Mouse (Mus musculus) heart, postnatal 25 days (tissue): ENCODE measurements at regions not wholly inside any gene's neighbourhood (a gene's known extent, or its start where the extent isn't known, plus 50 kb on each side); places are given as distances from the start of the nearest gene placed in this dataset.

Experiments
- DNase-seq: peaks from one replicate; pipeline ENCODE4 v3.0.0; 2022; ENCODE audit warnings: low spot score
- intact Hi-C: fragments of 180-260 bp; cut with DNase I; formaldehyde crosslinking; loops from one replicate; pipeline ENCODE4 v1.15.1; 2025

DNA sequence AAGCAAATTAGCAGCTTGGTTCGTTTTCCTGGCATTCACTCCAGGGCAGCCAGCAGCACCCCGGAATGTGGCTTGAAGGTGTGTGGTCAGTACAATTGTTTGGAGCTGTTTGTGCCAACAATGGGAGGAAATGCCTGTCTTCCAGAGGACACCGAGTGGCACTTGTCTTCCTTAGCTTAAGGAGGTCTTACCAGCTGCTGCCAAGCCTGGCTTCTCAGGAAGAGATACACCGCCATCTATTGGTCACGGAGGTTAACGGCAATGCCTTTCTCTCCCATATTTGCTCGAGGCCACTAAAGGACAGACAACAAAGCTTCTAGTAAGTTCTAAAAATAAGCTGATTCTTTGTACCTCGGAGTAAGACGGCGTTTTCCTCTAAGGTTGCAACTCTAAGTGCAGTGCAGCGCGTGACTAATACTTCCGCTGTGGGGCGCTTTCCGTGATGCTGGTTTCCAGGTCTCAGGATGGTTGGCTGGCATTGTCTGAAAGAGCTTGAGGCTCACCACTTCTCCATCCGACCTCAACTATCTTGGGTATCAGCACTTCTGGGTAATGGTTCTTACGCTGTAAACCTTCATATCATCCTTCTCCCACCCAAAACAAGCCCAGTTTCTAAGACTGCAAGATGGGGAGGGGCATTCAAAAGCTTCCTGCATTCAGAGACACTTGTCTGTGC, 145.2 kb downstream of the Psat1 start:
- DNase-seq = peak; percentile 35
- intact Hi-C loops = loop anchor here (10.0 kb wide), 2 partner anchors 163 to 1817 kb away; no protein-coding TSS in a partner anchor

DNA sequence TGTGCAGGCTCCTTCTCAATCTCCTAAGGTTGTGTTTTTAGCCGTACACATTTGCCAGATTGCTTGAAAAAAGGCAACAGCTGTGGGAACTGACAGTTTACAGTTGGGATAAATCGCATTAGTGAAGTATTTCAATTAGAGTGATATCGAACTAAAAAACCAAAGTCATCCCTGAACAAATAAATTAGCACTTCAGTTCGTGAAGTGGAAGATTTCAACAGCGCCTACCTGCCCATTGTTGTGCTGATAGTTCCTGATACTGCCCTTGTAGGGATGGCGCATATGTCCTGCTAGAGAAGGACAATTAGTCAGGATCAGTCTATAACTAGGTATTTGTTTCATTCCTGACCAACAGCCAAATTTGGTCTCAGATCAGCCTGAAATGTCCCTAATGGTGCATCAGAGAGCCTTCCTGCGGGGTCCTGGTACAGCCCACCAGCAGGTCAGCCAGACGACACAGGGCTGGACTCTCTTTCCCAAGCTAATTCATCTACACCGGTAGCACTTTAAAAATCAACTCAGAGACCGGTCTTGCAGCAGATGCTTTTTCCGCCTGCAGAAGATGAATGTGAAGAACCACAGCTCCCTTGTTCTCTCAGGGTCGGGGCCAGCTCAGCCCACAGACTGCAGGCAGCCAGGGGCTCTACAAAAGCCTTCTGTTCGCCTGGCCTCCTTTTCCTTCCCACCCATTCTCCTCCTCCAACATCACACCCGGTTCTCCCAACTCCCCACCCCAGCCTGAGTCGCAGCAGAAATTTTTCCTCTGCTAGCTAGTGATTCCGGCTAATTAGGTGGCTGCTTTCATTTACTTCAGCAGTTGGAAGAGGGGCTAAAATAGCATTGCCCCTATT, 146.1 kb downstream of the Psat1 start:
- intact Hi-C loops = loop anchor here (10.0 kb wide), 2 partner anchors 164 to 1816 kb away; no protein-coding TSS in a partner anchor

DNA sequence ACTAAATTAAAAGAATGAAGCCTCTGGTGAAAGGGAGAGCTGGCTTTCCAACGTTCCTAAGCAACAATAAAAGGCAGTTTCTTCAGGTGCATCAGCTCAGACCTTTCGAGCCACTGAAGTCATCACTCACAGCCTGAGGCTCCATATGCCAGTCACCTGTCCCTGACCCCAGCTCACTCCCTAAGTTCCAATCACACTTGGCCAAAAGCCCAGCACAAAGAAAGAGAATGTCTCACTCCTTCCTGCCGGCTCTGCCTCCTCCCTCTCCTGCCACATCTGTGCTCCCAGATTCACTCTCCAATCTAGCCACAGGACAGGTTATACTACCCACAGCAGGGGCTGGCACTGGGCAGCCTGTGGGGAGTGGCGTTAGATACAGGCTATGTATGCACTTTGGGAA, 150.7 kb downstream of the Psat1 start:
- DNase-seq = no peak

More for the DNA sequence above, 146.1 kb downstream of the Psat1 start:
- no peak for DNase-seq

DNA sequence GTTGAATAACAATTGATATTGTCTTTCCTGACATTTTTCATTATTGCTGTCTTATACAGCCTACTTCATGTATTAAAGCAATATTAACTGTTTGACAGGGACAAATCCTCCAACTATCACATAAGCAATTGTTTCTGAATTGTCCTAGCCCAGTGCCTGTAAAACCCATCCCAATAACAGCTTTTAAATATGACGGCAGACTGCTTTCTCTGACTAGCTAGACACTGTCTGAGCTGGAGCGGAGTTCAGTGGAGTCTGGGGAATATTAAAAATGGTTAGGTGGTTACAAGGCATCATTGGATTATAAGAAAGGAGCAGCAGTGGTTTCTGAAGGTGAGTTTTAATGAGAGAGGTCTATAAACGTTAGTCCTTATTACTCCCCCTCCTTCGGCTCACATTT, 155.2 kb downstream of the Psat1 start:
- intact Hi-C loops = no loop called here
- DNase-seq = no peak

More for the DNA sequence above, 150.7 kb downstream of the Psat1 start:
- intact Hi-C loops = no loop called here

DNA sequence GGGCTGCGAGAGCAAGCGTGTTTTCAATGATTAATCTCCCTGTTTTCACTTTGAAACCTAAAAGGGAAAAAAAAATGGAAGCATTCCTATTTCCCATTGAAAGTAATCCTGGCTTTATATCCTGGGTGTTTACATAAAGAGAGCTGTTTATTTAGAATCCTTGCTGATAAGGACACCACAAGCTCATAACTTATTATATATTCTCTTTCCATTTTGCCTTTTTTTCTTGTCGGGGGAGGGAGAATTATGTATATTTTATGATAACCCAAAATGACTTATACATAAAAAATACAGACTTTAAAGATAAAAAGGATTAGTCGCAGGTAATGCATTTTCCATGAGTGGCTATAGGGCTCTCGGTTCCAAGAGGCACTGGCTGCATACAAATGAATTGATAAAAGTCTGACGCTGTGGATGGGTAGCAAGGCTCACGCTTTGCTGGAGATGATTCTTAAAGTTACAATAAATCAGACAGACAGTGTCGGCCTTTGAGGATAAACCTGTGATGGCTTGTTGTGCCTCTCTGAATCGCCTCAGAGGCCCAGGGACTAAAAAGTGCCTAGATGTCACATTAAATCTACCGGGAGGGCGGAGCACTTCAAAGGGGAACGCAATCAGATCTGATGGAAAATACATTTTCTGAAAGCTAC, 155.7 kb downstream of the Psat1 start:
- intact Hi-C loops = no loop called here
- no peak for DNase-seq

DNA sequence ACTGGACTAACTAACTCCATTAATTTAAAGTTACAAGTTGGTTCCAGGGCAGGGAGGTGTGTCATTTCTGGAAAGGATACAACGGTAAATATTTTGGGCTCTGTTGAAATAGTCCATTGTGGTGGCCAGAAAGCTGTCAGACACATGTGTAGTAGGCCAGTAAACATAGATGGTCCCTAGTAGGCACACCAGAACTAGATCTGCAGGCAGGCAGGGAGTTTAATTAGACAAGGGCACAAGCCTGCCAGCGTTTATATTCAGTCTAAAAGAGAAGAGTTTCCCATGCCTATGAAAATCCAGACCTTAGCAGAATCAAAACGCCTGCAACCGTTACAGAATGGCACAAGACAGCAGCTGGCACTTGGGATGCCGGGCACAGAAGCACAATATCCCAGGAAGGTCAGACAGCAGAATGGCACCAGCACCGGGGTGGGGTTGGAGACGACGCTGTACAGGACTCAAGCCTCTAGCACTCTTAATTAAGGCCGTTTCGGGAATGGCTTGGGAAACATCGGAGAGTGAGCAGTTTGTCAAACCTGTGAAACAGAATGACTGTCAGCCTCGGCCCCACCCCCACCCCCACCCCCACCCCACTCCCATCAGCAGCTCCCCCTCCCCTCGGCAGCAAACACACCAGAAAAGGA, 156.4 kb downstream of the Psat1 start:
- intact Hi-C loops = no loop called here
- no peak for DNase-seq

DNA sequence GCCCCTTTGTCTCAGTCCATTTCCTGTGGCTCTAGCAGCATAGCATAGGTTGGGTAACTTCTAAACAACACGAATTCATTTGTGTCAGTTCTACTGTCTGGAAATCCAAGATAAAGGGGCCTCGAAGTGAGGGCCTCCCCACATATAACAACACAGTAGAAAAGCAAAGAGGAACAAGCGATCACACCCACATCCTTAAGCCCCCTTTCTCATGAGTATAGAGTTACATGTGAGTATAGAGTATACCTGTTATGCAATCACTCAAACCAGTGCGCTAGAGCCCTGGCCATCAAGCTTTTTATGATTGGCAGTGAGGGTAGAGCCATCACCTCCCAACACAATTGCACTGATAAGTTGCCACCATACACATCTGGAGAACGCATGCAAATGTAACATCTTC, 157.4 kb downstream of the Psat1 start:
- no peak for DNase-seq
- intact Hi-C loops = no loop called here

DNA sequence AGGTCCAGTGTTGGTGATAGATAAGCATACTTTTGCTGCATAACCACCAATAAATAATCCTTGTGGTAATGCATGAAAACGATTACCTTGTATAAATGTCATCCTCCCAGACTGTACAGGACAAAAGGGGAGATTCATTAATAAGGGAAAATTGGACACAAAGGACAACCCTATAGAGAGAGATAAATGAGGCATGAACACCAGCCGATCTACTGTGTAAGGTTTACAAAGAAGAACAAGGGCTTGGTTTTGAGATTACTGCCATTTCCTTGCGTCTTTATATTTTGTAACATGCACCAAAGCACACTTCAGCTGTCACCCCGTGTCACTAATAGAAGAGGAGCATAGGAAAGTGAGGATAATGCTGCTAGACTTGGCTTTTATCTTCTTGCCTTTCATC, 162.5 kb downstream of the Psat1 start:
- intact Hi-C loops = no loop called here
- DNase-seq = no peak

DNA sequence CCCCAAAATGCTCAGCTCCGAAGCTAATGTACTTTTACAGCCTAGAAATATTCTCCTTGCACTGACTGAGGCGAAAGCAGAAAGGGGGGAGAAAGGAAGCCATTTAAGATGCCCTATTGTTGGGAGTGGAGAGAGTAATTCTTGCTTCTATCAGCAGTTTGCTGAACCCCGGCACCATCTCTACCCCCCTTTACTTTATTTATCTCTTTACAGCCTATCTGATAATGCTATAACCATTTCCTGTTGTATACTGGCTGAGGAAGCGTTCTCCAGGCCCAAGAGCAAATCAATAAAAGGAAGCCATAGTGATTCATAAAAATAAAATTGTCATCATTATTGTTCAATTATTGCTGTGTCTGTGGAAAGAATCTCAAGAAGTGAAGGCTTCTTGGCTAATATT, 177.5 kb downstream of the Psat1 start:
- intact Hi-C loops = no loop called here
- no peak for DNase-seq

DNA sequence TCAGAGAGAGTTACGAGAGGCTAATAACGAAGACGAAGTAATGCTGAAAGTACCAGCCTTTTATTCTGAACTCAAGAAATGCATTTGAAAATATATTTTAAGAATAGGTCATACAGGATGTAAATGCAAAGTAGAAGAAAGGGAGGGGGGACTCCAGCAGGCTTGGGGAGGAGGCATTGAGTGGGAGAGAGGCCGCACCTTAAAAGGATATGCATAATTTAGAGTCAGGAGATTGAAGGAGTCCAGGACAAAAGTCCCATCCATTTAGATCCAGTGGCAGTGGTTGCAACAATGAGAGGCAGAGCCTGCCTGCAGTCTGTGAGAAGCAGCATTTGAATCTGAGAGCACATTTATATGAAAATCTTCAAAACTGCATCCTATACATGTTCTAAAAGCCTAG, 186.1 kb downstream of the Psat1 start:
- intact Hi-C loops = no loop called here
- DNase-seq = no peak

DNA sequence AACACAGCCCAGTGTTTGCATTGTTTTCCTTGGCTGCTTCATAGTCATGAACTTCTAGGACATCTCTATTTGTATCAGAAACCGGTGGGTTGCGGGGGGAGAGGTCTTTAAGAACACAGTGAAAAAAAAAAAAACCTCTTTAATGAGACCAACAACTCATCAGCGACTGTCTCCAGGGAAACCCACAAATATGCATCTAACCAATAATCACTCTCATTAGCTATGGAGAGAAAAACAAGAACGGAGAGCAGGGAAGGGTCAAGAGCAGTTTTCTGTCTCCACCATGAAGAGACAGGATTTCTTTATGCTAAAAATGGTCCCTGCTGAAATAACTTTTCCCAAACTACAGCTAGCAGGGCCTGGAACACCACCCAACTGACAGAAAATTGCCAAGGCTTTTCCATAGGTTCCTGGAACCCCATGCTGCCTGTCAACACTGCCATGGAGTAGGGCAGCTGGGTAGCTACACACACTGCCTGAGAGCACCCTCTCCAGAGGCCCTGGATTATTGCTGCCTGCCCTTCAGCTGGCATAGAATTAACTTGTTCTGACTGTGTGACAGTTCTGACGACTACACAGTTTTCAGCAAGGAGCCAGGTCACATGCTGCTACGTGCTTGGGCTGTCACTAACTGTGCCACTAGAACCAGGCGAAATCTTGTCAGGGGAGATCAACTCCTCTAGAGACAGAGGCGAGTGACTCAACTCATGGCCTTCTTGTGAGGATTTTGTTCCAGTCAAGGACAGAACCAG, 201.9 kb downstream of the Psat1 start:
- intact Hi-C loops = no loop called here
- no peak for DNase-seq

DNA sequence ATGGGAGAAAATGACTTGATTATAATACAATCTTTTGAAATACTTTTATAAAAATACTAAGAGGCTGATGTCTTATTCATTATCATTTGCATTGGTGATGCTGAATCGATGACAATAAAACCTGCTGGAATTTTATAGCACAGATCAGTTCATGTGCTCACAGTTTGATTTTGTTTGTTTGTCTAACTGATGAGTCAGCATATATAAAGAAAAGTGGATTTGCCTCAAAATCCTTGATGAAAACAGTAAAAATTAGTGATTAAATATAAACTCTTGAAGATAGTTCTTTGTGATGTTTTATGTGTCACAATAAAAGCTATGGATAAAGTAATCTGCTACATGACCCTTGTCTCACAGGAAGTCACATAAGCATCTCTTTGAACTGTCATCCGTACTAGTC, 210.9 kb downstream of the Psat1 start:
- intact Hi-C loops = no loop called here
- DNase-seq = no peak

DNA sequence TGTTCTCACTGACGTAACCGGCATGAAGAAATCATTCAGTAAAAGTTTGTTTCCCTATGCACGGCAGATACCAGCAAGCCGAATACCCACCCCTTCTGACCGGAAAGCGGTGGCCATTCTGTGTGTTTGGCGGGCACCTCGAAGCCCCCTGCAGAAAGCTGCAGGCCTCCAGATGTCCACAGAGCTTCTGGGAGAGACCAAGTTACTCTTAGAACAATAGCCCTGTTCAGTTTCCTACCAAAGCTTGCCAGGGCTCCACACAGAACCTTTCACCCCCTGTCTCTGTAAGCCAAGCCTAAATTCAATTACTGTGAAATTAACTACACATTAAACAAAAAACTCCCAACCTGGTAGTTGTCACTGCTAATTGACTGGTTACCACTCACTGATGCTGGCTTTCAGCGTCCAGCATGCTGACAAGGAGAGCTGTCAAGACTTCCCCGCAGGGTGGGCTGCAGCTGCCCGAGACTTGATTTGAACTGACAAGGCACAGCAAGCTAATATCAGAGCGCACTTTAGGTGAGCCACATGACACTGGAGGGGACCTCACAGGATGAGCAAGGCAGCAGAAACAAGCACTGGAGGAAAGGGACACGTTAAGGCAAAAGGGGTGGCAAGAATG, 220.2 kb downstream of the Psat1 start:
- intact Hi-C loops = no loop called here

DNA sequence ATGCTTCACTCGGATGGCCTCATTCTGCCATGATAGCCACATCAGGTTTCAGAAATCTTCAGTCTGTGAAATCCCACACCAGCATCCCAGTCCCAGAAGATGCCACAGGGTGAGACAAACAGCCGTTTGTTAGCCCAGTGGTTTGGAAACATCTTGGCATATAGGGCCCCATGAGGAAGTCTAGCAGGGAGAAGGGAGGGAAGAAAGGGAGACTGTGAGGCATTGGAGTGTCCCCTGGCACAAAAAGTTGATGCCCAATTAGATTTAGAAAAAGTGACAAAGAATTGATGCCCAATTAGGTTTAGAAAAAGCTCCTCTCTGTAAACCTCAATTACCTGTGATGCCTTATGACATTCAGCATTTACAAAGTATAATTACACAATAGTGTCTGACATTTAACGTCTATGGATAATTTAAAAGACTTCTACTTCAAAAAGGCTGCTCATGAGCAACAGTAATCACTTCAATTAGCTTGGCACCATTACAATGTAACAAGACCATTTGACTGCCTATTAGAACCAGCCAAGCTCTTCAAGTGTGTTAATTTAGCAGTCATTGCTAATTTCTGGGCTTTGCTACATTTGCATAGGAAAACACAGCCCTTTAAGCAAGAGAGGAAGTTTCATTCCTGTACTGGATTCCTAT, 254.6 kb downstream of the Psat1 start:
- intact Hi-C loops = no loop called here
- no peak for DNase-seq

More for the DNA sequence above, 220.2 kb downstream of the Psat1 start:
- DNase-seq = no peak

DNA sequence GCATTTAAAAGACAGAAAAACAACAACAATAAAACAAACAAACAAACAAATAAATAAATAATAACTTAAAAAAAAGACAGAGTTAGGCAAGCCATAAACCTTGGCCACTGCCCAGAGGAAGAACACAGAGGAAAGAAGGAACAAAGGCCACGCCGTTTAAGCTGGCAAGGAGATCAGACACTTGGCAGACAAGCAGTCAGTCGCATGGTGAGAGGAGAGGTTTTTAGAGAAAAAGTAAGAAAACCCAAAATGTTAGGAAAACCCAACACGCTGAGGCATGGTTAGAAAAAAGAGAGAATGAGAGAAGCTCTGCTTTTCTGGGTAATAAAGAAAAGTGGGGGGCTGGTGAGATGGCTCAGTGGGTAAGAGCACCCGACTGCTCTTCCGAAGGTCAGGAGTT, 277.1 kb downstream of the Psat1 start:
- intact Hi-C loops = no loop called here

DNA sequence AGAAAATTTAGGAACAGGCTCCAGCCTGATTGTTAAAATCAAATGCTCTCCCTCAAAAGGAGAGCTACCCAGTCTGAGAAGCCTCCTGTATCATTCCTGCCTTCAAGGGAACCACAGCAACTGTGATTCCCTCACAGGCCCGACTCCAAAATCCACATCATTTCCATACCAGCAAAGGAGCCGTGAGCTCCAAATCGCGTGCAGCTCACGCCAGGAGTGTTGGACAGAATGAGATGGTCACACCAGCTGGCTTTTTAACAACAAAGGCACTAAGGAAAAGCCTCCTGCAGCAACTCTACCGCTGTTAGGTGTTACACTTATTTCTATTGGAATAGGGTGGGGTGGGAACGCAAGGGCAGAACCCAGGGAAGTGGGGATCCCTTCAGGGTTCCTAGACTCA, 277.6 kb downstream of the Psat1 start:
- intact Hi-C loops = no loop called here

More for the DNA sequence above, 277.1 kb downstream of the Psat1 start:
- no peak for DNase-seq

DNA sequence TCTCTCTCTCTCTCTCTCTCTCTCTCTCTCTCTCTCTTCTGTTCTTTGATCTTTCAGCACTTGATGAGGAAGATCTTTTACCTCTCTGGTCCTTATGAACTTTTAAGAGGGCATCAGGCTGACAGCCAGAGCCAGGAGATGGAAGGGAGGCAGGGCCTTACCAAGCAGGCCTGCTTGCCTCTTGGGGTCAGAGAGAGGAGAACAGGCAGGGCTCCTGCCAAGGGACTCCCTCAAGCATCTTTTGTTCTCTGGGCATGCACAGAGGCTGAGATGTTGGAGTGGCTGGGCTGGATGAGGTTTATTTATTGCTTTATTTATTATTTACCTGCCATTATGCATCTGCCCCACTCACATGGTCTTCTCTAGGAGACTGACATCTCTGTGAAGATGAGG, 278.5 kb downstream of the Psat1 start:
- intact Hi-C loops = no loop called here
- DNase-seq = no peak

More for the DNA sequence above, 277.6 kb downstream of the Psat1 start:
- DNase-seq = no peak

DNA sequence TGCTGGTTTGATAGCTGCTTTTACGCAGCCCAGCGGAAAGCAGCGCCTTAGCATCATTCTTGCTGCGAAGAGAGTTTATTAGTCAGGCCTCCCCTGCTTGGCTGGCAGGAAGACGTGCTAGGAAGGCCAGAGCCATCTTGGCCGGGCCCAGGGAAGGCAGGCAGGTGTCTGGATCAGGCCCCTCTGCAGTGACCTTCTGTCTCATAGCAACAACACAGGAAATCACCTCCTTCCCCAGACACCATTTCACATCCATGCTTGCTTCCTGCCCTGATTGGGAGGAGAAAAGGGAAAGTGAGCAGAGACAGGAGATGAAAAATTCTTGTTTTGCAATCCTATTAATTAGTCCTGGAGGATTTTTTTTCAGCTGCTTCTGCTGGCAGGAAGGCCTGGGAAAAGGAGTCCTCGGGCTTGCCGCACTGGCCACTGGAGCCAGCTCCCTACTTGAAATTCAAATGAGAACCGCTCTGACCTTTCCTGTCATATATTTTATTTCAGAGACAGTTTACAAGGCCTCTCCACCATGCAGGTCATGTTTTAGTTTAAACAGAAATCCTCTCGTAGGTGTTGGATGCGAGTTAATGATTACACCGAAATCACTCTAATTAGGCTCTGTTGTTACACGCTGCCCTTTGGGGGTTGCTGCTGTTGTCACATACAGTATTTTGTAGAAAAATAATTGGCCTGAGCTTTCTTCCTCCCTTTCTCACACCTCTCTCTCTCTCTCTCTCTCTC, 279.1 kb downstream of the Psat1 start:
- DNase-seq = no peak
- intact Hi-C loops = no loop called here
